Mouse (Mus musculus): Measurements from ENCODE around the gene Srpk2. TPM values are rescaled to one million over a fixed set of nuclear protein-coding genes. Genes with fewer than 3 reads are reported as not detected.
"Not testable (repeated sequence)": the region's sequence is repeated elsewhere in the genome, so short reads cannot be mapped to it uniquely, and the experiment has no call there.

Gene Srpk2
- total RNA-seq, 4 experiments from 2014 or later: 59.9 to 75.7 (median 66.8) TPM

DNA sequence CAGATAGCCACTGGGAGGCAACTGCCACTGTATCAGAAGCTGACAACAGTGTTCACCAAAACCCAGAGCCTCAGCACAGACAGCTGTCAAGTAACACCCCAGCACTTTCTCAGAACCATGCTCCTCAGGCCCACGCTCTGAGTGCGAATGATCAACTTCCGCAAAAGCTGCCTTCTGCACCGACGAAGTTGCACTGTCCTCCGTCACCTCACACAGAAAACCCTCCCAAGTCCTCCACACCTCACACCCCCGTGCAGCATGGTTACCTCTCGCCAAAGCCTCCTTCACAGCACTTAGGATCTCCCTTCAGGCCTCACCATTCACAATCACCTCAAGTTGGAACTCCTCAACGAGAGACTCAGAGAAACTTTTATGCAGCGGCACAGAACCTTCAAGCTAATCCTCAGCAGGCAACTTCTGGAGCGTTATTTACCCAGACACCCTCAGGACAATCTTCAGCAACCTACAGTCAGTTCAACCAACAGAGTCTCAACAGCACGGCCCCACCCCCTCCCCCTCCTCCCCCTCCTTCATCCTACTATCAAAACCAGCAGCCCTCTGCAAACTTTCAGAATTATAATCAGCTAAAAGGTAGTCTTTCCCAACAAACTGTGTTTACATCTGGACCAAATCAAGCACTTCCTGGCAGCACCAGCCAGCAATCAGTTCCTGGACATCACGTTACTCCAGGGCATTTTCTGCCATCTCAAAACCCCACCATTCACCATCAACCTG is 182.7 kb downstream of the Srpk2 start:
- no peak for DNase-seq

- DNase-seq: no peak
Measured at GRCm38 (mm10) chr5:23500715-23501114, 183.7 kb downstream of the Srpk2 start.

GRCm38 (mm10) chr5:23499257-23499656 is 185.2 kb downstream of the Srpk2 start:
- DNase-seq: no peak

GRCm38 (mm10) chr5:23497920-23498319 is 186.5 kb downstream of the Srpk2 start:
- no peak for DNase-seq

GRCm38 (mm10) chr5:23496933-23497332 is 187.5 kb downstream of the Srpk2 start:
- DNase-seq: no peak

- DNase-seq: no peak
Measured at GRCm38 (mm10) chr5:23496396-23496795, 188.0 kb downstream of the Srpk2 start.

GRCm38 (mm10) chr5:23490797-23491196 is 193.6 kb downstream of the Srpk2 start:
- DNase-seq: no peak

DNA sequence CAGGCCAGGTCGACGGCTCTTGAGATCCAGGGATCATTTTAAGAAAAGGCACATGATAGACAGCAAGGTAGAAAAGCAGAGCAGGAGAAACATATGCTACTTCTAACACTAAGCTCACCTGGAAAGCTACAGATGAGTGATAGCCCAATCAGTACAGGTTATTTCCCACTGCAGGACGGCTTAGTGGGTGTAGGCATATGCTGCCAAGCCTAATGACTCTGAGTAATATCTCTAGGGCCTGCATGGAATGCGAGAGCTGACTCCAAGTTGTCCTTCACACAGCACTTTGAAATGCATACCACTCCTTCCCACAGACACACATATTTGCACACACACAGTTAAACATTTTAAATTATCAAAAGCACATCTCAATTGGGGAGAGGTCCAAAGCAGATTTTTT is 195.2 kb downstream of the Srpk2 start:
- DNase-seq: no peak

GRCm38 (mm10) chr5:23483811-23484210 is 200.6 kb downstream of the Srpk2 start:
- DNase-seq: no peak

- no peak for DNase-seq
Measured at GRCm38 (mm10) chr5:23473098-23473873, 211.1 kb downstream of the Srpk2 start.

DNA sequence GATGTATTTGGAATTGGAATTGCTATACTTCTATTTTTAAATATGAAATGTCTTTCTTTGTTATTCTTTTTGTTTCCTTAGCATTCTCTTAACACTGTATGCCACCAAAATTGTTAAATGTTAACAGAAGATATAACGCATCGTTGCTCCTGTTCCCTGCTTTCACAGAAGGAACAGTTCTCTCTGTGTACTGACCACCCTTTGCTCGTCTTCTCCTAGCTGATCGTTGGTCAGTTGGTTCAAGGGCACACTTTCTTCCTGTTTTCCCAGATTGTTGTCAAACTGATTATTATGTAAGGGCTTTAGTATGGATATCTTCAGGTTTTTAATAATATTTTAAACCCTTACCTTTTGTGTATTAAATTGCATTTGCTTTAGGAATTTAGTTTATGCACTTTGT is 217.9 kb downstream of the Srpk2 start:
- DNase-seq: no peak

DNA sequence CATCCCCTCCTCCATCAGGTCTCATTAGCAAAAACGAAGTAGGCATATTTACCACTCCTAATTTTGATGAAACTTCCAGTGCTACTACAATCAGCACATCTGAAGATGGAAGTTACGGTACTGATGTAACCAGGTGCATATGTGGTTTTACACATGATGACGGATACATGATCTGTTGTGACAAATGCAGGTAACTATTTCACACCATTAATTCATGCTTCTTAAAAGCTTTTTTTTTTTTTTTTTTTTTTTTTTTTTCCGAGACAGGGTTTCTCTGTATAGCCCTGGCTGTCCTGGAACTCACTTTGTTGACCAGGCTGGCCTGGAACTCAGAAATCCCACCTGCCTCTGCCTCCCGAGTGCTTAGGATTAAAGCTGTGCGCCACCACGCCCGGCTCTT is 219.7 kb downstream of the Srpk2 start:
- DNase-seq: no peak

- no peak for DNase-seq
Measured at GRCm38 (mm10) chr5:23464247-23464646, 220.2 kb downstream of the Srpk2 start.

GRCm38 (mm10) chr5:23461688-23462087 is 222.7 kb downstream of the Srpk2 start:
- no peak for DNase-seq

- DNase-seq: not testable (repeated sequence)
Measured at GRCm38 (mm10) chr5:23453561-23453960, 230.9 kb downstream of the Srpk2 start.

Other genes starting within 250 kb of the Srpk2 start
- 10 to 100 TPM; 18.3 to 24.3 (median 22.8) TPM for gene Pus7, start 99.1 kb upstream of the Srpk2 start, total RNA-seq (2022)
- 10 to 100 TPM; 21.9 to 26.4 (median 24.3) TPM for gene Rint1, start 103.1 kb upstream of the Srpk2 start, total RNA-seq (2022)
- gene Tomm7, start 159.5 kb upstream of the Srpk2 start, total RNA-seq (2022): 100 to 1,000 TPM in 2 of 4 experiments, 10 to 100 TPM in 2; 96.5 to 124 (median 111) TPM